Mouse (Mus musculus): ENCODE results near the gene Ptprb. TPM values are rescaled to one million over a fixed set of nuclear protein-coding genes. Genes with fewer than 3 reads are reported as not detected.

The Ptprb gene
- polyA plus RNA-seq, 1 experiment from 2014 or later, result 3.1 TPM

- Histone ChIP-seq H3K4me2 (ENCODE audit: low read length) (no peak overlapping the region), H3K4me1 (replicated peaks; ENCODE audit: control insufficient read depth, insufficient read depth, low read length) (no peaks in the 10 kb centered on the region), H3K27me3 (replicated peaks; ENCODE audit: control insufficient read depth, insufficient read depth, low read length) (no peaks in the 10 kb centered on the region), H3K9ac (replicated peaks; ENCODE audit: low read depth, low read length) (no peak overlapping the region), H3K36me3 (ENCODE audit: control insufficient read depth, insufficient read depth) (no peaks in the 10 kb centered on the region), H3K9me3 (ENCODE audit: control insufficient read depth, low read length) (no peaks in the 10 kb centered on the region), H3K4me3 (replicated peaks; ENCODE audit: low read length) (no peak overlapping the region), H3K27ac (ENCODE audit: low read length) (no peak overlapping the region)
- no peak for ATAC-seq
- 96% methylated on average over 6 of the region's 6 CpGs for WGBS
Observed at GRCm38 (mm10) chr10:116349004-116349403, 73.7 kb downstream of the Ptprb start.

GRCm38 (mm10) chr10:116350532-116350931 is 75.2 kb downstream of the Ptprb start:
- Histone ChIP-seq H3K9me3 (ENCODE audit: control insufficient read depth, low read length) (no peaks in the 10 kb centered on the region), H3K4me3 (replicated peaks; ENCODE audit: low read length) (no peak overlapping the region), H3K36me3 (ENCODE audit: control insufficient read depth, insufficient read depth) (no peaks in the 10 kb centered on the region), H3K4me1 (replicated peaks; ENCODE audit: control insufficient read depth, insufficient read depth, low read length) (no peaks in the 10 kb centered on the region), H3K4me2 (ENCODE audit: low read length) (no peak overlapping the region), H3K27ac (ENCODE audit: low read length) (no peak overlapping the region), H3K9ac (replicated peaks; ENCODE audit: low read depth, low read length) (no peak overlapping the region), H3K27me3 (replicated peaks; ENCODE audit: control insufficient read depth, insufficient read depth, low read length) (no peaks in the 10 kb centered on the region)
- WGBS, result 46% methylated on average over 13 of the region's 13 CpGs
- no peak for ATAC-seq

- 52% methylated on average over 5 of the region's 5 CpGs for WGBS
- Histone ChIP-seq H3K4me1 (replicated peaks; ENCODE audit: control insufficient read depth, insufficient read depth, low read length) (no peaks in the 10 kb centered on the region), H3K4me3 (replicated peaks; ENCODE audit: low read length) (no peak overlapping the region), H3K27ac (ENCODE audit: low read length) (no peak overlapping the region), H3K27me3 (replicated peaks; ENCODE audit: control insufficient read depth, insufficient read depth, low read length) (no peaks in the 10 kb centered on the region), H3K9me3 (ENCODE audit: control insufficient read depth, low read length) (no peaks in the 10 kb centered on the region), H3K4me2 (ENCODE audit: low read length) (no peak overlapping the region), H3K36me3 (ENCODE audit: control insufficient read depth, insufficient read depth) (no peaks in the 10 kb centered on the region), H3K9ac (replicated peaks; ENCODE audit: low read depth, low read length) (no peak overlapping the region)
- ATAC-seq, result 0 out of 2 replicates have a peak, but pooled peaks have one; percentile 36
Observed at GRCm38 (mm10) chr10:116354372-116354771, 79.0 kb downstream of the Ptprb start.

- Histone ChIP-seq H3K27me3 (replicated peaks; ENCODE audit: control insufficient read depth, insufficient read depth, low read length) (no peaks in the 10 kb centered on the region), H3K9me3 (ENCODE audit: control insufficient read depth, low read length) (no peaks in the 10 kb centered on the region), H3K4me2 (ENCODE audit: low read length) (peak overlapping the region; percentile 25), H3K36me3 (ENCODE audit: control insufficient read depth, insufficient read depth) (no peaks in the 10 kb centered on the region), H3K9ac (replicated peaks; ENCODE audit: low read depth, low read length) (no peak overlapping the region), H3K4me1 (replicated peaks; ENCODE audit: control insufficient read depth, insufficient read depth, low read length) (peaks cover 6% of the 10 kb centered on the region), H3K27ac (ENCODE audit: low read length) (peak overlapping the region; percentile 41), H3K4me3 (replicated peaks; ENCODE audit: low read length) (no peak overlapping the region)
- WGBS, result 16% methylated on average over 6 of the region's 6 CpGs
- peak; percentile 93 for ATAC-seq
Observed at GRCm38 (mm10) chr10:116362181-116362580, 86.9 kb downstream of the Ptprb start.

- no peaks in the 10 kb centered on the region for H3K27me3 ChIP-seq (replicated peaks; ENCODE audit: control insufficient read depth, insufficient read depth, low read length)
- peak overlapping the region; percentile 26; the same call in 1 of the 2 replicates for H3K27ac ChIP-seq (ENCODE audit: low read length)
- H3K36me3 ChIP-seq (ENCODE audit: control insufficient read depth, insufficient read depth), result no peaks in the 10 kb centered on the region
- WGBS, result 56% methylated on average over 8 of the region's 8 CpGs
- ATAC-seq, result peak; percentile 27; the same call in 1 of the 2 replicates
- H3K9me3 ChIP-seq (ENCODE audit: control insufficient read depth, low read length), result no peaks in the 10 kb centered on the region
- peaks cover 6% of the 10 kb centered on the region for H3K4me1 ChIP-seq (replicated peaks; ENCODE audit: control insufficient read depth, insufficient read depth, low read length)
- H3K4me2 ChIP-seq (ENCODE audit: low read length), result no peak overlapping the region
- H3K4me3 ChIP-seq (replicated peaks; ENCODE audit: low read length), result no peak overlapping the region
- no peak overlapping the region for H3K9ac ChIP-seq (replicated peaks; ENCODE audit: low read depth, low read length)
Observed at GRCm38 (mm10) chr10:116362645-116363044, 87.3 kb downstream of the Ptprb start.

- Histone ChIP-seq H3K4me2 (ENCODE audit: low read length) (no peak overlapping the region), H3K27ac (ENCODE audit: low read length) (no peak overlapping the region), H3K9me3 (ENCODE audit: control insufficient read depth, low read length) (no peaks in the 10 kb centered on the region), H3K9ac (replicated peaks; ENCODE audit: low read depth, low read length) (no peak overlapping the region), H3K4me1 (replicated peaks; ENCODE audit: control insufficient read depth, insufficient read depth, low read length) (peaks cover 6% of the 10 kb centered on the region), H3K27me3 (replicated peaks; ENCODE audit: control insufficient read depth, insufficient read depth, low read length) (no peaks in the 10 kb centered on the region), H3K36me3 (ENCODE audit: control insufficient read depth, insufficient read depth) (no peaks in the 10 kb centered on the region), H3K4me3 (replicated peaks; ENCODE audit: low read length) (no peak overlapping the region)
- WGBS, result 52% methylated on average over 7 of the region's 7 CpGs
- no peak for ATAC-seq
Observed at GRCm38 (mm10) chr10:116364759-116365158, 89.4 kb downstream of the Ptprb start.

- no peak overlapping the region for H3K4me3 ChIP-seq (replicated peaks; ENCODE audit: low read length)
- no peaks in the 10 kb centered on the region; the same call in 1 of the 2 replicates for H3K4me1 ChIP-seq (replicated peaks; ENCODE audit: control insufficient read depth, insufficient read depth, low read length)
- H3K36me3 ChIP-seq (ENCODE audit: control insufficient read depth, insufficient read depth), result no peaks in the 10 kb centered on the region
- 16% methylated on average over 6 of the region's 6 CpGs for WGBS
- H3K27ac ChIP-seq (ENCODE audit: low read length), result no peak overlapping the region
- H3K4me2 ChIP-seq (ENCODE audit: low read length), result no peak overlapping the region
- no peak overlapping the region for H3K9ac ChIP-seq (replicated peaks; ENCODE audit: low read depth, low read length)
- no peaks in the 10 kb centered on the region for H3K27me3 ChIP-seq (replicated peaks; ENCODE audit: control insufficient read depth, insufficient read depth, low read length)
- peak; percentile 62 for ATAC-seq
- H3K9me3 ChIP-seq (ENCODE audit: control insufficient read depth, low read length), result no peaks in the 10 kb centered on the region; the same call in 1 of the 2 replicates
Observed at GRCm38 (mm10) chr10:116370991-116371725, 95.8 kb downstream of the Ptprb start.

- Histone ChIP-seq H3K9me3 (ENCODE audit: control insufficient read depth, low read length) (no peaks in the 10 kb centered on the region; the same call in 1 of the 2 replicates), H3K4me2 (ENCODE audit: low read length) (no peak overlapping the region), H3K36me3 (ENCODE audit: control insufficient read depth, insufficient read depth) (no peaks in the 10 kb centered on the region), H3K4me3 (replicated peaks; ENCODE audit: low read length) (no peak overlapping the region), H3K27ac (ENCODE audit: low read length) (no peak overlapping the region), H3K4me1 (replicated peaks; ENCODE audit: control insufficient read depth, insufficient read depth, low read length) (no peaks in the 10 kb centered on the region; the same call in 1 of the 2 replicates), H3K27me3 (replicated peaks; ENCODE audit: control insufficient read depth, insufficient read depth, low read length) (no peaks in the 10 kb centered on the region), H3K9ac (replicated peaks; ENCODE audit: low read depth, low read length) (no peak overlapping the region)
- ATAC-seq, result no peak
- 89% methylated on average over 6 of the region's 6 CpGs for WGBS
Observed at GRCm38 (mm10) chr10:116374111-116374510, 98.8 kb downstream of the Ptprb start.

- 0 out of 2 replicates have a peak, but pooled peaks cover under 1% of the 10 kb centered on the region for H3K27me3 ChIP-seq (replicated peaks; ENCODE audit: control insufficient read depth, insufficient read depth, low read length)
- no peaks in the 10 kb centered on the region for H3K36me3 ChIP-seq (ENCODE audit: control insufficient read depth, insufficient read depth)
- H3K9ac ChIP-seq (replicated peaks; ENCODE audit: low read depth, low read length), result no peak overlapping the region
- H3K4me1 ChIP-seq (replicated peaks; ENCODE audit: control insufficient read depth, insufficient read depth, low read length), result no peaks in the 10 kb centered on the region
- no peak overlapping the region for H3K4me2 ChIP-seq (ENCODE audit: low read length)
- no peaks in the 10 kb centered on the region for H3K9me3 ChIP-seq (ENCODE audit: control insufficient read depth, low read length)
- ATAC-seq, result no peak
- 44% methylated on average over 4 of the region's 4 CpGs for WGBS
- no peak overlapping the region for H3K4me3 ChIP-seq (replicated peaks; ENCODE audit: low read length)
- H3K27ac ChIP-seq (ENCODE audit: low read length), result no peak overlapping the region
Observed at GRCm38 (mm10) chr10:116376853-116377252, 101.5 kb downstream of the Ptprb start.
